Mouse (Mus musculus) embryonic facial prominence, embryonic 13.5 days (tissue): ENCODE results near the gene Ddx50. TPM values are rescaled to one million over a fixed set of nuclear protein-coding genes. Genes with fewer than 3 reads are reported as not detected.

Experiments used
- ATAC-seq: fragments of 200-750 bp; cut with Nextera tagmentation; 2 replicates; pipeline ENCODE4 v1.8.0; 2017; ENCODE audit warnings: low read depth; ENCODE audit not compliant: insufficient number of reproducible peaks, insufficient read depth, low FRiP score, low TSS enrichment
- H3K27ac ChIP-seq: fragments of 300-500 bp; sonication (generic); 2 replicates; pipeline ENCODE4 v1.5.1; 2015; ENCODE audit warnings: moderate library complexity, mild to moderate bottlenecking, inconsistent platforms
- H3K27me3 ChIP-seq: fragments of 300-500 bp; sonication (generic); 2 replicates; pipeline ENCODE4 v1.6.1; 2015; ENCODE audit warnings: mild to moderate bottlenecking, inconsistent platforms
- H3K36me3 ChIP-seq: fragments of 300-500 bp; sonication (generic); 2 replicates; pipeline ENCODE4 v1.6.1; 2015; ENCODE audit warnings: mild to moderate bottlenecking, inconsistent platforms
- H3K4me1 ChIP-seq: fragments of 300-500 bp; sonication (generic); 2 replicates; pipeline ENCODE4 v1.6.1; 2015; ENCODE audit warnings: inconsistent platforms
- H3K4me2 ChIP-seq: fragments of 300-500 bp; sonication (generic); 2 replicates; pipeline ENCODE4 v1.6.1; 2015; ENCODE audit warnings: moderate library complexity, mild to moderate bottlenecking, inconsistent platforms
- H3K4me3 ChIP-seq: fragments of 300-500 bp; sonication (generic); 2 replicates; pipeline ENCODE4 v1.5.1; 2015; ENCODE audit warnings: mild to moderate bottlenecking, inconsistent platforms
- H3K9ac ChIP-seq: fragments of 300-500 bp; sonication (generic); 2 replicates; pipeline ENCODE4 v1.6.1; 2015; ENCODE audit warnings: mild to moderate bottlenecking, inconsistent platforms
- H3K9me3 ChIP-seq: fragments of 300-500 bp; sonication (generic); 2 replicates; pipeline ENCODE4 v1.6.1; 2016; ENCODE audit warnings: inconsistent platforms
- WGBS: fragments of 180-500 bp; shearing (Covaris S2); methylation state at CpG from one replicate; pipeline ENCODE4 v1.1.7; 2015; ENCODE audit warnings: mixed read lengths; 5-methylcytosine and 5-hydroxymethylcytosine counted together
- polyA plus RNA-seq: library from polyadenylated mRNA; unstranded; fragments of >200 nt; fragmentation: Nextera tagmentation; extraction: Ambion mirVana; gene quantifications from 2 replicates; pipeline ENCODE4 v1.2.1, GENCODE M21; 2015

The Ddx50 gene
- 175 and 178 TPM in 2 replicates for polyA plus RNA-seq

DNA sequence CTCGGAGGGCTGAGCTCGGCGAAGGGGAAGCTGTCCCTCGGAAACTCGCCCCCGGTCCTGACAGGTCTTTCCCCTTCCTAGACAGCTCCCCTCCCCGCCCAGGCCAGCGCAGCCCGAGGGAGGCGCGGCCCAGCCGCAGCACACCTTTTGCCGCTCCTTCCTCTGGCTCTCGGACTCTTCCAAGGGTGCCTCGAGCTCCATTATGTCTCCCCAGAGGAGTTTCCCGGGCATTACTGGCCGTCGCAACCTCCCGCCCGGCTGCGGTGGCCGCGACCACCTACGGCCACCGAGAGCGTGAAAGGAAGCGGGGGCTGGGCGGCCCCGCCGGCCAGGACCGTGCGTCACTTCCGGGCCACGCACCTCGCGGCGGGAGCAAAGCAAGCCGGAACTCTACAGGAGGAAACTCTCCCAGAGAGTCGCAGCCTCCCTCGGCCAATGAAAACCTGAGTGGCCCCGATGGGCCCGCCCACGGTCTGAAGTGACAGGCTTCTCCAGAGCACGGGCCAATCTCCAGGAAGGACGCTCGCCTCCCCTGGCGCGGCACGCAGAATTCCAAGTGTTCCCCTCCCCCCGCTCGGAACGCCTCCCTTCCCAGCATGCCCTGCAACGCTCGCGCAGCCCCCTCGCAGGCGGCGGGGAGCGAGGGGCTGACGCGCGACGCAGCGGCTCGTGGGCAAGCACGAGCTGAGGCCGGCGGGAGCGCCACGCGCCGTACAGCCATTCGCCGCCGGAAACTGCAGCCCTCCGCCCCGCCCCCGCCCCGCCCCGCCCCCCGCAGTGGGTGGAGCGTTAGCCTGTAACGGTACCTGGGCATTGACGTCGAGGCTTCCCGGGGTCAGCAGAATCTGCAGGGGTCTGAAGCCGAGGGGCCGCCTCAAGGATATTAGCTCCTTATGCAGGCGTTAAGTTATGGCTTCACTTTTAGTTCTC lies at the start of gene Ddx50:
Gene Ddx50 (minus strand): TSS at position 338 of the 930 bp plus-strand sequence.
- peak; percentile 100 for ATAC-seq
- Histone ChIP-seq H3K4me3 (peak within 1 kb of the TSS; percentile 97), H3K4me2 (peak within 1 kb of the TSS; percentile 74), H3K4me1 (peaks cover 8% of the 10 kb centered on the region), H3K9me3 (no peaks in the 10 kb centered on the region), H3K36me3 (peaks cover 10% of the 10 kb centered on the region), H3K27me3 (no peaks in the 10 kb centered on the region), H3K27ac (peak within 1 kb of the TSS; percentile 95), H3K9ac (peak within 1 kb of the TSS; percentile 95)
- WGBS: under 1% methylated on average over 89 of the region's 89 CpGs

DNA sequence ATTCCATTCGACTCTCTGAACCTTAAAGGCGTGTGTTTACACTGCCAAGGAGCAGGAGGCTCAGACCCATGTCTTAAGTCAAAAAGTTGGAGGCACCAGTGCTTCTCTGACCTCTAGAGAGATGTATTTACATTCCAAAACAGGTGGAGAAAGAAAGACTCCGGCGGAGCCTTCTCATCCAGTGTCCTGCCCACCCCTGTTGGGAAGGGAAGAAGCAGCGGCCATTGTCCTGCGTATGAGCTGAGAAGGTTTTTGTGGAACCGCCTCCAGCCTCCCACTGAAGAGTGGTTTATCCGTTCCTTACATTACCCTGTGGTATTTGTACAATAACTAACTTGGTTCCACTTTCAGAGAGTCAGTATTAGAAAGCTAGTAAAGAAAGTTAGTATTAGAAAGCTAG lies 41.8 kb upstream of the Ddx50 start:
- Histone ChIP-seq H3K9me3 (no peaks in the 10 kb centered on the region), H3K4me2 (no peak overlapping the region), H3K27me3 (no peaks in the 10 kb centered on the region), H3K4me3 (no peak overlapping the region), H3K9ac (no peak overlapping the region), H3K36me3 (no peaks in the 10 kb centered on the region), H3K27ac (no peak overlapping the region), H3K4me1 (peaks cover 3% of the 10 kb centered on the region)
- ATAC-seq: no peak
- 58% methylated on average over 8 of the region's 8 CpGs for WGBS

DNA sequence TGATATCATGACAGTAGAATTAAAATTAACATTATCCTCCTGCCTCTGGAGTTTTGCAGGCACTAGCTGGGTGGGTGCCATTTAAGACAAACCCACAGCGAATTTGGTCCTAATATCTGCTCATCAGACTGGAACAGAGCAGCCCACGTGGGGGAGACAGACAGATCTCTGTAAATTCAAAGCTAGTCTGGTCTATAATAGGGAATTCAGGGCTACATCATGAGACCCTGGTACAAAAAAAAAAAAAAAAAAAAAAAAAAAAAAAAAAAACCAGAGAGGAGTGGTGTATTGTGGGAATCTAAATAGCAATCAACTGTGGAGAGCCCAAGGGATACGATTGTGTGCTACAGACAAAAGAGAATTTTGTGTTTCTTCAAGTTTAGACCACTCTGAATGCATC lies 41.2 kb upstream of the Ddx50 start:
- Histone ChIP-seq H3K4me3 (no peak overlapping the region), H3K4me2 (no peak overlapping the region), H3K9ac (no peak overlapping the region), H3K27ac (no peak overlapping the region), H3K4me1 (peaks cover 9% of the 10 kb centered on the region), H3K36me3 (no peaks in the 10 kb centered on the region), H3K27me3 (no peaks in the 10 kb centered on the region), H3K9me3 (no peaks in the 10 kb centered on the region)
- no peak for ATAC-seq
- 88% methylated on average over 3 of the region's 3 CpGs for WGBS

DNA sequence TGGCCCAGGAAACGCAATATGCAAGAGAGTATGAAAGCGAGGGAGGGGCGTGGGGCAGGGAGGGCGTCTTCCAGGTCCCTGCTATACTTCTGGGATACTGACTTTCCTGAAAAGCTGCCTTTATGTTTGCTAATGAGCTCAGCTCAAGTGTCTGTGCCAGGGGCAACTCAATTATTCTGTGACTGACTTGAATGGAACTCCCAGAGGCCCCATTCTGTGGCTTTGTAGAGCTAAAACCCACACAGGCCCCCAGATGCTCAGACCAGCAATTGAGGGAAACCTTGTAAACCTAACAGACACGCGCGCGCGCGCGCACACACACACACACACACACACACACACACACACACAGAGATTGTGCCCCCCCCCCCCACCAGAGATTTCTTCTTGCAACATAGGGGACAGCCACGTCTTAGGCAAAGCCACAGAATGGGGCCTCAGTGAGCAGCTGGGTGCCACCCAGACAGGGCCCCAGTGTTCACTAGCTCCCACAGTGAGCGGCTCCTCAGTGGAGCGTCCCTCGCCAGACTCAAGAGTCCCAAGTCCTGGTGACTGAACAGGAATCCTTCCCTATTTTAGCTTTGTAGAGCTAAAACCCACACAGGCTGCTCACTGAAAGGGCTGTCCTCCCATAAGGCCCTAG lies 36.1 kb upstream of the Ddx50 start:
- H3K9ac ChIP-seq: 0 out of 2 replicates have a peak overlapping the region, but pooled peaks have one; percentile 36
- WGBS: 29% methylated on average over 15 of the region's 15 CpGs
- no peaks in the 10 kb centered on the region for H3K9me3 ChIP-seq
- peak overlapping the region; percentile 74 for H3K27ac ChIP-seq
- no peaks in the 10 kb centered on the region for H3K27me3 ChIP-seq
- H3K4me2 ChIP-seq: peak overlapping the region; percentile 18; the same call in 1 of the 2 replicates
- H3K36me3 ChIP-seq: no peaks in the 10 kb centered on the region
- peaks cover 26% of the 10 kb centered on the region for H3K4me1 ChIP-seq
- H3K4me3 ChIP-seq: no peak overlapping the region
- peak; percentile 56; the same call in 1 of the 2 replicates for ATAC-seq

DNA sequence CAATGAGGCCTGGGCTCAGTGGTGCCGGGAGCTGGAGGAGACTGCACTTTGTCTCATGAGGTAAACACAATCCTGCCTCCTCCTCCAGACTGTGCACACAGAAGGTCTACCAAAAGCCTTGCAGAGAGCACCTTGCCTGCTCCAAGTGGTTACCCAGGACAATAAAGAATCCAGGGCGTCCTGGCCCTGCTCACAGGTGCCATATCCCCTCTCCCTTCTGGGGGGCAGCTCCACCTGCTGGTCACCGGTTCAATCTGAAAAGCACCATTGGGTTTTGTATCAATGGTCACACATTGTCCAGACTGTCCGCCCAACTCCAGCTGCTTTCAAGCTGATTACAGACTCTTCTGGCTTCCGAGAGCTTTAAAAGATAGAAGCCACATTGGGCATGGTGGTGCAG lies 32.0 kb upstream of the Ddx50 start:
- no peaks in the 10 kb centered on the region for H3K27me3 ChIP-seq
- H3K27ac ChIP-seq: no peak overlapping the region
- no peaks in the 10 kb centered on the region for H3K36me3 ChIP-seq
- H3K4me1 ChIP-seq: peaks cover 25% of the 10 kb centered on the region
- H3K9ac ChIP-seq: no peak overlapping the region
- no peak overlapping the region for H3K4me3 ChIP-seq
- no peaks in the 10 kb centered on the region for H3K9me3 ChIP-seq
- WGBS: 61% methylated on average over 5 of the region's 5 CpGs
- ATAC-seq: no peak
- no peak overlapping the region for H3K4me2 ChIP-seq

DNA sequence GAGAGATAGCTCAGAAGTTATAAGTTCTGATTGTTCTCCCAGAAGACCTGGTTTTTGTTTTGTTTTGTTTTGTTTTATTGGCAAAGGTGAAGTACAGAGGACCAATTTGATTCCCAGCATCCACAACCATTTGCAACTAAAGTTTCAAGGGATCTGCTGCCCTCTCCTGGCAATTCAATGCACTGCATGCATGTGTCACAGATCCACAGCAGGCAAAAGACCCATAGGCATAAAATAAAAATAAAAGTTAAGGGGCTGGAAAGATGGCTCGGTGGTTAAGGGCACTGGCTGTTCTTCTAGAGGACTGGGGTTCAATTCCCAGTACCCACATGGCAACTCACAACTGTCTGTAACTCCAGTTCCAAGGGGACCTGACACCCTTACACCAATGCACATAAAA lies 28.8 kb upstream of the Ddx50 start:
- Histone ChIP-seq H3K36me3 (no peaks in the 10 kb centered on the region), H3K9me3 (no peaks in the 10 kb centered on the region), H3K27me3 (no peaks in the 10 kb centered on the region), H3K9ac (no peak overlapping the region), H3K4me1 (no peaks in the 10 kb centered on the region), H3K4me2 (no peak overlapping the region), H3K27ac (no peak overlapping the region), H3K4me3 (no peak overlapping the region)
- 88% methylated on average over 1 of the region's 1 CpGs for WGBS
- ATAC-seq: no peak

DNA sequence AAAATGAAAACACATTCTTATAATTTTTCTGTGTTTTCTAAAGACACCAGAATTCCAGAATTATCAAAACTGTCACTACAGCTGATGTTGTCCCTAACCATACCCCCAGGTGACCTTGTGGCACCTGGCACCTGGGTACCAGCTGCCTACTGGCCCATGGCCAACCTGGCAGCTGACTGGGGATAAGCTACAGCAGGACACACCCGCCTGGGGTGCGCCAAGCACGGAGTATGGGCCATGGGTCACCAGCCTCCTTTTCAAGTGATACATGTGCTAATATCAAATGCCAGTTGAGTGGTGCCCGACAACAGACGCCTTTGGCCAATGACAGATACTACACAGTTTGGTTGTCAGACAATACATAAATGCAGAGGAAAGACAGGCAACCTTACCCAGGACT lies 26.3 kb upstream of the Ddx50 start:
- no peak for ATAC-seq
- Histone ChIP-seq H3K27ac (no peak overlapping the region), H3K27me3 (no peaks in the 10 kb centered on the region), H3K4me2 (no peak overlapping the region), H3K9ac (no peak overlapping the region), H3K36me3 (no peaks in the 10 kb centered on the region), H3K9me3 (no peaks in the 10 kb centered on the region), H3K4me1 (no peaks in the 10 kb centered on the region), H3K4me3 (no peak overlapping the region)
- 79% methylated on average over 5 of the region's 5 CpGs for WGBS

DNA sequence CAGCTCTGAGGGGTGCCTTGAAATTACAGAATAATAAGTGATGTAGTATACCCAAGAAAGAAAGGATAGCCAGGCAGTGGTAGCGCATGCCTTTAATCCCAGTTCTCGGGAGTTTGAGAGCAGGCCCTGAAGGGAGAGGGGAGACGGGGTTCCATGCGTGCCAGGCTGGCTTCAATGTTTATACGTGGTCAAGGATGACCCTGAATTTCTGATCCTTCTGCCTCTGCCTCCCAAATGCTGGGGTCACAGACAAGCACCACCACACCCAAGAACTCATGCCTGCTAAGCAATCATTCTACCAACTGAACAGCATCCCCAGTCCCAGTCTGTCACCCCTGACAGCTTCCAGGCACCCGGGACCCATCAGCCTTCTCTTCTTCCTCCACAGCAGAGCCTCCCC lies 25.2 kb upstream of the Ddx50 start:
- no peaks in the 10 kb centered on the region for H3K9me3 ChIP-seq

DNA sequence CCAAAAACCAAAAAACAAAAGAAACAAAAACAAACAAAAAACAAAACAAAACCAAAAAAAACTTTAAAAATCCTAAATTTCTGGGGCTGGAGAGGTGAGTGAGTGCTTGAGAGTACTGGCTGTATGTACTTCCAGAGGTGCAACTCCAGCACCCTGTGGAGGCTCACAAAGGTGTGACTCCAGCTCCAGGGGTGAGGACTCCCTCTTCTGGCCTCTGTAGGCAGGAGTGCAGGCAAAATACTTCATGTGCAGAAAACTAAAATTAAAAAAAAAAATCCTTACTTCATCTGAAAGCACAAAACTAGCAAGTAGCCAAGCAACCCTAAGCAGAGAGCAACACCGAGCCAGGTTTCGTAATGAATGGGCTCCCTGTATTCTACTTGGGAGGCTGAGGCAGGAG lies 21.3 kb upstream of the Ddx50 start:
- no peaks in the 10 kb centered on the region for H3K27me3 ChIP-seq
- H3K9ac ChIP-seq: no peak overlapping the region
- no peak for ATAC-seq
- H3K9me3 ChIP-seq: no peaks in the 10 kb centered on the region
- H3K36me3 ChIP-seq: no peaks in the 10 kb centered on the region
- no peak overlapping the region for H3K4me2 ChIP-seq
- no peak overlapping the region for H3K27ac ChIP-seq
- WGBS: 91% methylated on average over 2 of the region's 2 CpGs
- H3K4me3 ChIP-seq: no peak overlapping the region
- H3K4me1 ChIP-seq: no peaks in the 10 kb centered on the region

More for the DNA sequence above, 25.2 kb upstream of the Ddx50 start:
- 83% methylated on average over 6 of the region's 6 CpGs for WGBS
- Histone ChIP-seq H3K36me3 (no peaks in the 10 kb centered on the region), H3K27me3 (no peaks in the 10 kb centered on the region), H3K4me3 (no peak overlapping the region), H3K9ac (no peak overlapping the region), H3K4me1 (no peaks in the 10 kb centered on the region), H3K4me2 (no peak overlapping the region), H3K27ac (no peak overlapping the region)
- ATAC-seq: no peak

DNA sequence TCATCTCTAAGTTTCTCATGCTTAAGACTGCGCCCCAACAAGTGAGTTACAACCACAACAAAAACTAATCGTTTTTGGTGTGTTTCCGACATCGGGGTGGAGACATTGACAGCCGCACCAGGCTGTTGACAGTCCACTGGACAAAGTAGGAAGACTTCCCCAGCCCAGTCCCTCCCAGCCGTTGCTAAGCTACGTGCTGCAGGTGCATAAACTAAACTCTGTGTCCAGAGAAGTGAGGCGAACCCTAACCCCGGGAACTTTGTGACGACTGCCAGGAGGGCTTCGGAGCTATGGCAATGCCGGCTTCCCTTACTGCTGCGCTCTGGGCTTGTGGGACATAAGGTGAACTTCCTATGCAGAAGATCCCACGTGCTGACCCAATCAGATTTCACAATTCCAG lies 18.2 kb upstream of the Ddx50 start:
- WGBS: 78% methylated on average over 14 of the region's 14 CpGs

DNA sequence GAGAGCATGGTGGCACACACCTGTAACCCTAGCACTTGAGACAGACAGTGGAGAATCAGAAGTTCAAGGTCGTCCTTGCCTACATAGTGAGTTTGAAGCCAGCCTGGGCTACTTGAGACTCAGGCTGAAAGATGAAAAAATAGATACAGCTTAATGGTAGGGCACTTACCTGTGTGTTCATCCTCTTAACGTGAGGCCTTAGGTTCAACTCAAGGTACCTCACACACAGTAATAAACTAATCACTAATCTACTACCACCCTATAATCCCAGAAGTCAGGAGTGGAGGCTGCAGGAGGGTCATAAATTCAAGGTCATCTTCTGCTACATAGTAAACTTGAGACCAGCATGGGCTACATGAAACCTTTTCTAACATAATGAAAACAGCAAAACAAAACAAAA lies 17.4 kb upstream of the Ddx50 start:
- Histone ChIP-seq H3K4me3 (no peak overlapping the region), H3K9ac (no peak overlapping the region), H3K36me3 (no peaks in the 10 kb centered on the region), H3K27ac (no peak overlapping the region), H3K4me2 (no peak overlapping the region), H3K4me1 (no peaks in the 10 kb centered on the region; the same call in 1 of the 2 replicates), H3K9me3 (no peaks in the 10 kb centered on the region), H3K27me3 (no peaks in the 10 kb centered on the region)
- no peak for ATAC-seq
- WGBS: 75% methylated on average over 2 of the region's 2 CpGs

More for the DNA sequence above, 18.2 kb upstream of the Ddx50 start:
- no peak overlapping the region for H3K9ac ChIP-seq
- no peak overlapping the region for H3K4me2 ChIP-seq
- ATAC-seq: no peak
- no peaks in the 10 kb centered on the region for H3K36me3 ChIP-seq
- H3K27me3 ChIP-seq: no peaks in the 10 kb centered on the region
- H3K4me1 ChIP-seq: no peaks in the 10 kb centered on the region; the same call in 1 of the 2 replicates
- H3K27ac ChIP-seq: no peak overlapping the region
- H3K9me3 ChIP-seq: no peaks in the 10 kb centered on the region
- no peak overlapping the region for H3K4me3 ChIP-seq

DNA sequence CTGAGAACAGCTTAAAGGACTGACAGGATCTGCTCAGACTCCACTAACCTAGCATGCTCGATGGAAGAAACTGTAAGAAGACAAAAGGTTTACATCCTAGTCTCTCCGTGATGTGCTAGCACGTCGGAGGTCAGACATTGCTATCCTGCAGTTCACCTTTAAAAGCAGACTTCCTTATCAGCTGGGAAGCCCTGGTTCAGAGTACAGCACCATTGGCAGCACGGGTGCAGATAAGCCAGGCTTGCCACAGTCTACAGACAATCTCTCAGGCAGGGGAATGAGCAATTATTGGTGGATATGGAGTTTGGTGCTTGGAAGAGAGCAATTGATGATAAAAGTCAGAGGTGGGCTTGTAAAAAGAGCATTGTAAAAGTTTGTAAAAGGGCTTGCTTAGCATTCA lies 17.0 kb upstream of the Ddx50 start:
- Histone ChIP-seq H3K9me3 (no peaks in the 10 kb centered on the region), H3K27me3 (no peaks in the 10 kb centered on the region), H3K36me3 (no peaks in the 10 kb centered on the region), H3K27ac (no peak overlapping the region), H3K4me2 (no peak overlapping the region), H3K4me1 (no peaks in the 10 kb centered on the region; the same call in 1 of the 2 replicates), H3K9ac (no peak overlapping the region), H3K4me3 (no peak overlapping the region)
- no peak for ATAC-seq
- WGBS: 83% methylated on average over 5 of the region's 5 CpGs
